Mouse (Mus musculus) adrenal gland, postnatal 10 days (tissue): ENCODE measurements around the gene Stat6. TPM values are rescaled to one million over a fixed set of nuclear protein-coding genes. Genes with fewer than 3 reads are reported as not detected.

Source experiments
- DNase-seq: peaks from one replicate; pipeline ENCODE4 v3.0.0; 2021; ENCODE audit warnings: mixed read lengths
- long read RNA-seq, 2 experiments: library from polyadenylated mRNA; stranded (forward); transcript quantifications; one replicate each; pipeline ENCODE4 v2.0.0; 2021
- total RNA-seq, 2 experiments: library from RNA; stranded (reverse); gene quantifications; 2 replicates each; pipeline ENCODE4 v1.2.3; 2021

The Stat6 gene
- total RNA-seq: 10 to 100 TPM; 64.7 to 67.8 TPM
- long read RNA-seq, experiment 1, transcript Stat6-201 (22 exons, 3,775 nt): major isoform, 23 of 55 reads
- long read RNA-seq, experiment 1, partial matches to known transcripts: 25 of 55 reads
- long read RNA-seq, experiment 1, other reads (novel, unspliced or antisense): 7 of 55 reads
- long read RNA-seq, experiment 2, transcript Stat6-201 (22 exons, 3,775 nt): major isoform, 36 of 48 reads
- long read RNA-seq, experiment 2, partial matches to known transcripts: 4 of 48 reads
- long read RNA-seq, experiment 2, other reads (novel, unspliced or antisense): 8 of 48 reads

- peak; percentile 87 for DNase-seq
Measured at GRCm38 (mm10) chr10:127642772-127643552, at the start of gene Stat6. Gene Stat6, plus strand, starts transcription at chr10:127642986.

GRCm38 (mm10) chr10:127594405-127594804 is 48.4 kb upstream of the Stat6 start:
- DNase-seq: no peak

GRCm38 (mm10) chr10:127594930-127595715 is 47.7 kb upstream of the Stat6 start:
- no peak for DNase-seq

GRCm38 (mm10) chr10:127596321-127596941 is 46.4 kb upstream of the Stat6 start:
- peak; percentile 69 for DNase-seq

- no peak for DNase-seq
Measured at GRCm38 (mm10) chr10:127597311-127597901, 45.4 kb upstream of the Stat6 start.

GRCm38 (mm10) chr10:127598607-127599006 is 44.2 kb upstream of the Stat6 start:
- DNase-seq: no peak

- no peak for DNase-seq
Measured at GRCm38 (mm10) chr10:127599252-127599651, 43.5 kb upstream of the Stat6 start.

- peak; percentile 80 for DNase-seq
Measured at GRCm38 (mm10) chr10:127599779-127600541, 42.8 kb upstream of the Stat6 start.

GRCm38 (mm10) chr10:127602194-127602593 is 40.6 kb upstream of the Stat6 start:
- DNase-seq: no peak

- DNase-seq: no peak
Measured at GRCm38 (mm10) chr10:127603437-127604371, 39.1 kb upstream of the Stat6 start.

GRCm38 (mm10) chr10:127604465-127605250 is 38.1 kb upstream of the Stat6 start:
- DNase-seq: peak; percentile 78

- DNase-seq: peak; percentile 8
Measured at GRCm38 (mm10) chr10:127605251-127605547, 37.6 kb upstream of the Stat6 start.

- DNase-seq: no peak
Measured at GRCm38 (mm10) chr10:127605756-127606155, 37.0 kb upstream of the Stat6 start.

- no peak for DNase-seq
Measured at GRCm38 (mm10) chr10:127607059-127607458, 35.7 kb upstream of the Stat6 start.

- peak; percentile 19 for DNase-seq
Measured at GRCm38 (mm10) chr10:127609415-127610065, 33.2 kb upstream of the Stat6 start.

GRCm38 (mm10) chr10:127610066-127610415 is 32.7 kb upstream of the Stat6 start:
- no peak for DNase-seq

- DNase-seq: no peak
Measured at GRCm38 (mm10) chr10:127612079-127612775, 30.6 kb upstream of the Stat6 start.
